Mouse (Mus musculus) forebrain, embryonic 10.5 days (tissue): ENCODE results near the gene Slc38a6. TPM values are rescaled to one million over a fixed set of nuclear protein-coding genes. Genes with fewer than 3 reads are reported as not detected.

Source experiments
- DNase-seq: peaks from one replicate; pipeline ENCODE4 v3.0.0-alpha.2; 2017; ENCODE audit warnings: low spot score; ENCODE audit errors: extremely low spot score
- H3K27ac ChIP-seq: fragments of 300-500 bp; sonication (generic); 2 replicates; pipeline ENCODE4 v1.5.1; 2016; ENCODE audit warnings: mild to moderate bottlenecking
- H3K27me3 ChIP-seq: fragments of 300-500 bp; sonication (generic); 2 replicates; pipeline ENCODE4 v1.6.1; 2016; ENCODE audit warnings: mild to moderate bottlenecking; ENCODE audit not compliant: poor library complexity, severe bottlenecking
- H3K36me3 ChIP-seq: fragments of 300-500 bp; sonication (generic); replicated peaks from 2 replicates; pipeline ENCODE4 v1.6.1; 2016; ENCODE audit warnings: mild to moderate bottlenecking, moderate library complexity
- H3K4me1 ChIP-seq: fragments of 300-500 bp; sonication (generic); 2 replicates; pipeline ENCODE4 v1.6.1; 2016
- H3K4me3 ChIP-seq: fragments of 300-500 bp; sonication (generic); 2 replicates; pipeline ENCODE4 v1.5.1; 2016; ENCODE audit warnings: mild to moderate bottlenecking, moderate library complexity
- H3K9me3 ChIP-seq: fragments of 300-500 bp; sonication (generic); 2 replicates; pipeline ENCODE4 v1.6.1; 2016; ENCODE audit warnings: mild to moderate bottlenecking, moderate library complexity
- WGBS: fragments of 180-500 bp; shearing (Covaris S2); methylation state at CpG from one replicate; pipeline ENCODE4 v1.1.7; 2016; 5-methylcytosine and 5-hydroxymethylcytosine counted together
- polyA plus RNA-seq: library from polyadenylated mRNA; unstranded; fragments of >200 nt; fragmentation: Nextera tagmentation; extraction: Ambion mirVana; gene quantifications from 2 replicates; pipeline ENCODE4 v1.2.1, GENCODE M21; 2016

Slc38a6 gene
- polyA plus RNA-seq, 1 experiment from 2014 or later, result 8.9 TPM

DNA sequence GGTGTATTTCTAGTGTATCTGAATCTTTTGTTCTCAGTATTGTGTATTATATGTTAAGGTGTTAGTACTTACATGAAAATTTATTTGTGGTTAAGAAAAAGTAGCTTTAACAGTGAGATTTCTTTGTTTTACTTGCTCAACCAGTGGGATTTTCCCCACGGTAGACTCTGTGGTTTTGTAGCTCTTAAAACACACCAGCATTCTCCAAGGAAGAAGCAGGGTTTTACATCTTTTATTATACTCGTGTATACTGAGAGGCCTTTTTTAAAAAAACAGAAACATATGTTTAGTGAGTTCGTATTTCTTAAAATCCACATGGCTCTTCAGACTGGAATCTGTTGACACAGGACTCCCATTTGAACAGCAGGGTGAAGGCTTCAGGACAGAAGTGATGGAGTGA, 40.8 kb downstream of the Slc38a6 start:
- Histone ChIP-seq H3K9me3 (no peaks in the 10 kb centered on the region), H3K36me3 (no peaks in the 10 kb centered on the region), H3K27me3 (no peaks in the 10 kb centered on the region), H3K4me3 (no peak overlapping the region), H3K4me1 (peaks cover 22% of the 10 kb centered on the region), H3K27ac (no peak overlapping the region)
- WGBS, result 72% methylated on average over 3 of the region's 3 CpGs
- no peak for DNase-seq

GRCm38 (mm10) chr12:73328448-73329167, 42.0 kb downstream of the Slc38a6 start:
- WGBS, result 80% methylated on average over 4 of the region's 4 CpGs
- no peak overlapping the region for H3K27ac ChIP-seq
- H3K36me3 ChIP-seq, result no peaks in the 10 kb centered on the region
- H3K27me3 ChIP-seq, result no peaks in the 10 kb centered on the region
- no peak overlapping the region for H3K4me3 ChIP-seq
- H3K9me3 ChIP-seq, result no peaks in the 10 kb centered on the region
- no peak for DNase-seq
- peaks cover 23% of the 10 kb centered on the region for H3K4me1 ChIP-seq

GRCm38 (mm10) chr12:73330236-73330635, 43.7 kb downstream of the Slc38a6 start:
- WGBS, result 85% methylated on average over 7 of the region's 7 CpGs
- peaks cover 31% of the 10 kb centered on the region for H3K4me1 ChIP-seq
- DNase-seq, result no peak

GRCm38 (mm10) chr12:73332701-73333100, 46.1 kb downstream of the Slc38a6 start:
- no peak for DNase-seq
- H3K27me3 ChIP-seq, result no peaks in the 10 kb centered on the region
- H3K4me3 ChIP-seq, result no peak overlapping the region
- no peaks in the 10 kb centered on the region for H3K9me3 ChIP-seq
- no peak overlapping the region for H3K27ac ChIP-seq
- 71% methylated on average over 4 of the region's 4 CpGs for WGBS
- H3K36me3 ChIP-seq, result no peaks in the 10 kb centered on the region
- peaks cover 26% of the 10 kb centered on the region for H3K4me1 ChIP-seq

More at GRCm38 (mm10) chr12:73330236-73330635, 43.7 kb downstream of the Slc38a6 start:
- Histone ChIP-seq H3K27ac (no peak overlapping the region), H3K27me3 (no peaks in the 10 kb centered on the region), H3K36me3 (no peaks in the 10 kb centered on the region), H3K9me3 (no peaks in the 10 kb centered on the region), H3K4me3 (no peak overlapping the region)

- peaks cover 10% of the 10 kb centered on the region for H3K27me3 ChIP-seq
- WGBS, result 72% methylated on average over 8 of the region's 8 CpGs
- H3K9me3 ChIP-seq, result no peaks in the 10 kb centered on the region
- no peak overlapping the region for H3K27ac ChIP-seq
- H3K36me3 ChIP-seq, result no peaks in the 10 kb centered on the region
- no peak overlapping the region for H3K4me3 ChIP-seq
- H3K4me1 ChIP-seq, result peaks cover 27% of the 10 kb centered on the region
- no peak for DNase-seq
Measured at GRCm38 (mm10) chr12:73334051-73334551, 47.5 kb downstream of the Slc38a6 start.

DNA sequence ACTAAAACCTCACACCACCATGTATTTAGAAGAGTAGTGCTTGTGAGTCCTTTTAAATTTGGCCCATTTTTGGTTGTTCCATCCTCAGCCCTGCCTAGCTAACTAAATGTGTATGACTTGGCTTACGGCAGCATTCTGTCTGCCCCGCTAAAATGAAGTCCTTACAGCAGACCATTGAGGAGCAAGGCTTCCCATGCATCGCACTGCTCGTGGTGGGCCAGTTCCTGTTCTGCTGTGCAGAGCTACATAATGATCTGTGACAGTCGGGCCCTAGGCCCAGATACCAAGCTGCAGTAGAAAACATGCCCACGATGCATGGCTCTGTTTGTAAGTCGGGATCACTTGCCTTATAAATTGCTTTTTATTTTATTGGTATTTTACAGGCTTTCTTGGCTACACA, 50.5 kb downstream of the Slc38a6 start:
- Histone ChIP-seq H3K36me3 (no peaks in the 10 kb centered on the region), H3K9me3 (no peaks in the 10 kb centered on the region), H3K27ac (no peak overlapping the region), H3K4me3 (no peak overlapping the region), H3K27me3 (peaks cover 20% of the 10 kb centered on the region), H3K4me1 (peaks cover 54% of the 10 kb centered on the region)
- 80% methylated on average over 7 of the region's 7 CpGs for WGBS
- DNase-seq, result no peak

DNA sequence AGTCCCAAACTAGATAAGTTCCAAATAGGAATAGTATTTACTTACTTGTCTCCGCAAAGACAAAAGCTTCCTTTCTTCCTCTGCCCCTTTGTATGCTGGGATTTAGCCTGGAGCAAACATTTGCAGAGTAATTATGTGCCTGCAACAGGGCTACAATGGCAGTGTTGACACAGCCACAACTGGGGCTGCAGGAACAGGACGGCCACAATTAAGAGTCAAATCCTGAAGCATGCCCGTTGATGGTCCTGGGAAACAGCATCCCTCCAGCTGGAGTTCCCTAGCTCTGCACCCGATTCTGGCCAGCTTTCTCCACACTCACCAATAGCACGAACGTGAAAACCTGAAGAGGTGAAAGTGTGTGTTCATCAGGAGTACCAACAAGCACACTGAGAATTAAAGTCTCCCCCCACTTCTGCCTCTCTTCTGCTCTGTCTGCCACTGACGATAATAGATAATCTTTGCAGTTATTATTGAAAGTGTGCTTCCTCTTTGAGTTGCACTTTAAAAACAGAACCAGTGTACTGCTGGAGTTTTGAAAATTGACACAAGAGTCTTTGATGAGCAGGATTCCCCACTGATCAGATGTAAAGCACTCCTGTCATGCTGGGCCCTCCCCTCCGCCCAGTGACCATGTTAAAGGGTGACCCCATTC, 54.2 kb downstream of the Slc38a6 start:
- peak overlapping the region; percentile 54; the same call in 1 of the 2 replicates for H3K27ac ChIP-seq
- H3K9me3 ChIP-seq, result 0 out of 2 replicates have a peak, but pooled peaks cover 3% of the 10 kb centered on the region
- WGBS, result 4% methylated on average over 8 of the region's 8 CpGs
- DNase-seq, result peak; percentile 51
- H3K36me3 ChIP-seq, result peaks cover 6% of the 10 kb centered on the region
- H3K4me3 ChIP-seq, result peak overlapping the region; percentile 14; the same call in 1 of the 2 replicates
- H3K4me1 ChIP-seq, result peaks cover 57% of the 10 kb centered on the region
- peaks cover 20% of the 10 kb centered on the region for H3K27me3 ChIP-seq

- DNase-seq, result no peak
- peaks cover 20% of the 10 kb centered on the region for H3K27me3 ChIP-seq
- peaks cover 49% of the 10 kb centered on the region for H3K4me1 ChIP-seq
- peaks cover 6% of the 10 kb centered on the region for H3K36me3 ChIP-seq
- H3K4me3 ChIP-seq, result no peak overlapping the region
- WGBS, result 54% methylated on average over 14 of the region's 14 CpGs
- peak overlapping the region; percentile 65 for H3K27ac ChIP-seq
- H3K9me3 ChIP-seq, result 0 out of 2 replicates have a peak, but pooled peaks cover 3% of the 10 kb centered on the region
Measured at GRCm38 (mm10) chr12:73341703-73342663, 55.4 kb downstream of the Slc38a6 start.

DNA sequence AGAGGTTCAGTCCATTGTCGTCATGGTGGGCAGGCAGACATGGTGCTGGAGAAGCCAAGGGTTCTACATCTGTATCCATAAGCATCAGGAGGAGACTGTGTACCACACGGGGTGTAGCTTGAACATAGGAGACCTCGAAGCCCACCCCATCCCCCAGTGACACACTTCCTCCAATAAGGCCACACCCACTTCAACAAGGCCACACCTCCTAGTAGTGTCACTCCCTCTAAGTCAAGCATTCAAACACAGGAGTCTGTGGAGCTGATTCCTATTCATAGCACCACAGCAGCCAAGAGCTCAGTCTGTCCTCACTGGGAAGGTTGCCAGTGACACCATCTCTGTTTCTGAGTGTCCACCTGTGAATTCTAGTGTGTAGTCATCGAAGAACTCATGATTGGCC, 57.7 kb downstream of the Slc38a6 start:
- Histone ChIP-seq H3K4me3 (no peak overlapping the region), H3K36me3 (peaks cover 6% of the 10 kb centered on the region), H3K4me1 (peaks cover 45% of the 10 kb centered on the region), H3K27me3 (peaks cover 9% of the 10 kb centered on the region), H3K9me3 (0 out of 2 replicates have a peak, but pooled peaks cover 3% of the 10 kb centered on the region), H3K27ac (no peak overlapping the region)
- WGBS, result 91% methylated on average over 4 of the region's 4 CpGs
- DNase-seq, result no peak

DNA sequence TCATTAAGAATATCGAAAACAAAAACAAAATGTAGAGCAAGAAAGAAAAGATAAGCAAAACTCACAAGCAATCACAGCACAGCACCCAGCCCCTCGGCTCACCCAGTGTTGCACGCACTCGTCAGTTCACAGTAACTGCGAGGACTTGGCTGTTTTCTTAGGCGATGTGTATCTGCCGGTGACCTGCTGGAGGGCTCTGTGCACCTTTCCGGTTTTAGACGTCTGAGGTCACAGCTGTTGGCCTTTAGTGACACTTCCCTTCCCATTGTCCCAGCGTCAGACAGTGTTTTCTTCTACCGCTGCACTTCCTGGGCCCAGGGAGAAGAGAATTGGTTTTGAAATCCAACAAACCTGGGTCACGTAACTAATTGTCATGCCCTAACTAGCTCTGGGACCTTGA, 58.6 kb downstream of the Slc38a6 start:
- H3K27ac ChIP-seq, result no peak overlapping the region
- H3K9me3 ChIP-seq, result 0 out of 2 replicates have a peak, but pooled peaks cover 3% of the 10 kb centered on the region
- H3K4me1 ChIP-seq, result peaks cover 43% of the 10 kb centered on the region
- H3K36me3 ChIP-seq, result peaks cover 6% of the 10 kb centered on the region
- peaks cover under 1% of the 10 kb centered on the region for H3K27me3 ChIP-seq
- no peak for DNase-seq
- 70% methylated on average over 12 of the region's 12 CpGs for WGBS
- H3K4me3 ChIP-seq, result no peak overlapping the region

GRCm38 (mm10) chr12:73347202-73347601, 60.6 kb downstream of the Slc38a6 start:
- DNase-seq, result no peak
- WGBS, result 90% methylated on average over 7 of the region's 7 CpGs

GRCm38 (mm10) chr12:73350466-73350865, 63.9 kb downstream of the Slc38a6 start:
- WGBS, result 56% methylated on average over 7 of the region's 7 CpGs
- Histone ChIP-seq H3K4me3 (no peak overlapping the region), H3K9me3 (no peaks in the 10 kb centered on the region), H3K27ac (no peak overlapping the region; the same call in 1 of the 2 replicates), H3K4me1 (peaks cover 40% of the 10 kb centered on the region), H3K27me3 (no peaks in the 10 kb centered on the region), H3K36me3 (no peaks in the 10 kb centered on the region)
- no peak for DNase-seq

More at GRCm38 (mm10) chr12:73347202-73347601, 60.6 kb downstream of the Slc38a6 start:
- Histone ChIP-seq H3K4me1 (peaks cover 41% of the 10 kb centered on the region), H3K27ac (no peak overlapping the region), H3K36me3 (peaks cover 6% of the 10 kb centered on the region), H3K9me3 (0 out of 2 replicates have a peak, but pooled peaks cover 3% of the 10 kb centered on the region), H3K4me3 (no peak overlapping the region), H3K27me3 (no peaks in the 10 kb centered on the region; the same call in 1 of the 2 replicates)
